Mouse (Mus musculus) cerebellum, adult (tissue): ENCODE measurements around the gene Echdc2.
"Not testable (repeated sequence)": the region's sequence is repeated elsewhere in the genome, so short reads cannot be mapped to it uniquely, and the experiment has no call there.

Source experiments
- ATAC-seq: cut with Nextera tagmentation; 2 replicates; pipeline ENCODE4 v1.9.2; 2017; ENCODE audit warnings: mild to moderate bottlenecking, moderate library complexity, mixed read lengths; ENCODE audit not compliant: insufficient number of reproducible peaks, low FRiP score, low TSS enrichment

Echdc2 gene

DNA sequence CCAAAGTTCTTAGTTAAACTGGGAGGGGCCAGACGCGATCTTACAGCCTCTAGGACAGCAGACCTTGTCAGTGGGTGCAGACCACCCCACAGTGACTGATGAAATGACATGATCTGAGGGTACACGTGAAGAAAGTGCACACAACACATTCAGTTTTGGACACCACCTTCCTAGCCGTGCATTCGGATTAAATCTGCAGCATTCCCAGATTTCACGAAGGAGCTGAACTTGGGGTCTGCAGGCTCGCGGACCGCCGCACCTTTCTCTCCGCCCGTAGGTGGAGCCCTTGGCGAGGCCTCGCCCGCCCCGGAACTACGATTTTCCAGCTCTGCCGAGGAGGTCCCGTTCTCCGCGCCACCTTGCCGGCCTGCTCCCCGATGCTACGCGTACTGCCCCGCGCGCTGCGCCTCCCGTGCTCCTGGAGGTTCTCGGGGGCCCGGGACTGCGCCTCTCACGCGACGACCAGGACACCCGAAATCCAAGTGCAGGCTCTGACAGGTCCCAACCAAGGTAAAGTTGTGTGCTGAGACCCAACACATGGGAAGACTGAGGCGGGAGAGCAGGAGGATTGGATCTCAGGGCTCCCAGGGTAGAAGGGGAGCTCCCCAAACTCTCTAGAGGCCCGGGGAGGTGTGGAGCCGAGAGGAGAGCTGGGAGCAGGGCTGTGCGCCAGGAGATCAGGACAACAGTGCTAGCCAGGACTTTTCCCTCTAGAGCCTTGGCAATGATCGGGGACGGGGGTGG, at the start of gene Echdc2:
Echdc2 (plus strand) TSS at position 286 of the 744 bp plus-strand sequence.
- peak; percentile 64; the same call in 1 of the 2 replicates for ATAC-seq

GRCm38 (mm10) chr4:108116466-108116865, 48.8 kb upstream of the Echdc2 start:
- ATAC-seq, result no peak

- no peak for ATAC-seq
Observed at GRCm38 (mm10) chr4:108117488-108117887, 47.7 kb upstream of the Echdc2 start.

DNA sequence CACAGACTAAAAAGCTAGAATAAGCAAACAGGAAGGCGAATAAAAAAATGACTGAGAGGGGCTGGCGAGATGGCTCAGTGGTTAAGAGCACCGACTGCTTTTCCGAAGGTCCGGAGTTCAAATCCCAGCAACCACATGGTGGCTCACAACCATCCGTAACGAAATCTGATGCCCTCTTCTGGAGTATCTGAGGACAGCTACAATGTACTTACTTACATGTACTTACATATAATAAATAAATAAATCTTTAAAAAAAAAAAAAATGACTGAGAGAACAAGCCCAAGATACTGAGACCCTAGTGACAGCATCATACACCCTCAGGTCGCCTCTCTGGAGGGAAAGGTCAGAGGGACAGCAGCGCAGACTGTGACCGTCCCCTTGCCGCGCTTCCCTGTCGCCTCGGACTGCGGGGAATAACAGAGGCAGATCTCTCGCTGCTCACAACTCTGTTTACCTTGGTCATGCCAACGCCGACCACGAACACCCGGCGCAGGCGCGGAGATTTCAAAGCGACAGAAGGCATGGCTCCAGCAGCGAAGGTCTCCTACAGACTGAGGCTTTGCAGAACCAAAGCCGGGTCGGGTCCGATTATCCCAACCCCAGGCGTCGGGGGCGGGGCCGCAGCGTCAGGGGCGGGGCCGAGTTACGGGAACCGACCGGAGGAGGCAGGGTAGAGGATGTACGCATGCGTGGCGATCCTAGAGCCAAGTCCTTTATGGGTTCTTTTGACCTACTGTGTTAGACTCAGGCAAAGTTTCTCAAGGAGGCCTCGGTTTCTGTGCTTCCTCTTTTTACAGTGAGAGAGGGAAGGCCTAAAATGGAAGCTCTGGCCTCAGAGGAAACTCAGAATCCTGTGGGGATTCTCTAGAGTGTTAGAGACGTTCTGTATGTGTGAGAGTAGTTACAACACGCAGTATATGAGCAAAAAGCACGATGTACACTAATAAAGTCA, 47.0 kb upstream of the Echdc2 start:
- peak; percentile 96 for ATAC-seq

GRCm38 (mm10) chr4:108124104-108124503, 41.1 kb upstream of the Echdc2 start:
- no peak for ATAC-seq

GRCm38 (mm10) chr4:108126260-108126659, 39.0 kb upstream of the Echdc2 start:
- ATAC-seq, result no peak

DNA sequence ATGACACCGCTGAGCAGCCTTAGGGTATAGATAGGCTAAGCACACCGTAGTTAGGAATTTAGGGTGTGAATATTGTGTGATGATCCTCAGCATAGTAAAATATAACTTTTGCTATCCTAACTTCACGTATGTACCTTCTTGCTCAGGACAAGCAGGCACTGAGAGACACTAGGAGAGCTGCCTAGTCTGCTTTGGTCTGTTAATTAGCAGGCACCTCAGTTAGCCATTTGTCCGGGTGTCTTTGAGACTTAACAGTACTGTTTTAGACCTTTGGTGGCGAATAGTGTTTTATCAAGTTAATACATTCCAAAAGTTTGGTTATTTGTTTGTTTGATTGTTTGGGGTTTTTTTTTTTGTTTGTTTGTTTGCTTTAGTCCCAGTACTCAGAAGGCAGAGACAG, 37.7 kb upstream of the Echdc2 start:
- ATAC-seq, result no peak

DNA sequence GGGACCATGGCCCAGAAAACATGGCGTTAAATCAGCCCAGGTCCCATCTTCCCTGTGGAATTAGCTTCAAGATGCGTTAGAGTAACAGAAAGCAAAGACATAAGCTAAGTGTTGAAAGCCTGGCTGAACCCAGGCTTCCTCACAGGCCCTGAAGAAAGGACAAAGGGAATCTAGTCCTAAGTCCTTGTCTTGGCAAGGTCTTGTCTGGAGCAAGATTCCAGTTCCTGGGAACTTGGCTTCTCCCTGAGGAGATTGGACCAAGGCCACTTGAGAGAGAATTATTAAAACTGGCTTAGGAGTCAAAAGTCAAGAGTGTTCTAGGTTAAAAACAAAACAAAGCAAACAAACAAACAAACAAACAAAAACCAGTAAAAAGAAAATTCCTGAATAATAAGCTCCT, 36.9 kb upstream of the Echdc2 start:
- ATAC-seq, result no peak

- no peak for ATAC-seq
Observed at GRCm38 (mm10) chr4:108130452-108130851, 34.8 kb upstream of the Echdc2 start.

- ATAC-seq, result no peak
Observed at GRCm38 (mm10) chr4:108136938-108137337, 28.3 kb upstream of the Echdc2 start.

GRCm38 (mm10) chr4:108143178-108143577, 22.1 kb upstream of the Echdc2 start:
- not testable (repeated sequence) for ATAC-seq

GRCm38 (mm10) chr4:108143778-108144177, 21.5 kb upstream of the Echdc2 start:
- no peak for ATAC-seq

- no peak for ATAC-seq
Observed at GRCm38 (mm10) chr4:108144880-108145279, 20.4 kb upstream of the Echdc2 start, which contains the start of gene Scp2. Gene Scp2 (minus strand): TSS chr4:108144998.

DNA sequence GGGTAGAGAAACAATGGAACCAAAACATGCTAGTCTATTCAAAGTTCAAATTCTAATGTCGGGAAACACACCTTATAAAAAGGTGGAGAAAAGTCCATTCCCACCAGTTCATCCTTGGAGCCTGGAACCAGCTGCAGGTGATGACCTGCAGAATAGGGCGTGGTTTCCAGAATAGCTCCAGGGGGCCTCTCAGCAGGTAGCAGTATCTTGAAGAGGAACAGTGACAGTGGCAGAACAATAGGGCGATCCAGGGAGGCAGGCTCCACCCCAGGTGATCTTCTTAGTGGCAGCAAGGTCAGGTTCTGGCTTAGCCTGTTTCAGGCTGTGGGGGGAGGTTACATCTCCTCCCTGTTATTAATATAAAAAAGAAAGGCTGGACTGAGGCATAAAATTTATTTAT, 19.7 kb upstream of the Echdc2 start:
- ATAC-seq, result not testable (repeated sequence)

DNA sequence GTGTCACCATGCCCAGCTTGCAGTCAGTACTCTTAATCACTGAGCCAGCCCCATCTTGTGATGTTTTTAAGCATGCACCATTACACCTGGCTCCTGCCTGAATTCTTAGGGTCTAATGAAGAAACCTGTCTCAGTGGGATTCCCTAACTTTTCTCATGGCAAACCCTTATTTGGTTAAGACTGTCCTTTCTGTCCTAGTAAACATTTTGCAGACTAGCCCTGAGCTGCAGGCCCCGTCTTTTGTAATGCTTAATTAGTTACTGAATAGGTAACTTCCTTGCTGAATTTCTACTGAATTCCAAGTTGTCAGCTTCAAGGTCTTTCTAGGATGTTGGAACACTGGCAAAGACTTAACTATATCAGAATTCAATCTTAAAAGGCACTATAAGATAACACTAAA, 10.1 kb upstream of the Echdc2 start:
- not testable (repeated sequence) for ATAC-seq

DNA sequence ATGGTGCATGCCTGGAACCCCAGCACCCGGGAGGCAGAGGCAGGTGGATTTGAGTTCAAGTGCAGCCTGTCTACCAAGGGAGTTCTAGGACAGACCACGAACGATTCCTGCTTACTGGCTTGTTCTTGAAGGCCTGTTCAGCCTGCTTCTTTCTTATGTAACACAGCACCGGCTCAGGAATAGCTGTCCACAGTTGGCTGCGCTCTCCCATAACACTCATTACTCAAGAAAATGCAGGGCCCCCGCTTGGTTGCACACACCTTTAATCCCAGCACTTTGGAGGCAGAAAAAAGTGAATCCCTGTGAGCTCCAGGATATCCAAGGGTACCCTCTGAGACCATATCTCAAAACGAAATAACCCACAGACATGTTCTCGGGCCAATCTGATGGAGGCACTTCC, 3.3 kb upstream of the Echdc2 start:
- no peak for ATAC-seq

- ATAC-seq, result no peak
Observed at GRCm38 (mm10) chr4:108163291-108163690, 1.9 kb upstream of the Echdc2 start.

DNA sequence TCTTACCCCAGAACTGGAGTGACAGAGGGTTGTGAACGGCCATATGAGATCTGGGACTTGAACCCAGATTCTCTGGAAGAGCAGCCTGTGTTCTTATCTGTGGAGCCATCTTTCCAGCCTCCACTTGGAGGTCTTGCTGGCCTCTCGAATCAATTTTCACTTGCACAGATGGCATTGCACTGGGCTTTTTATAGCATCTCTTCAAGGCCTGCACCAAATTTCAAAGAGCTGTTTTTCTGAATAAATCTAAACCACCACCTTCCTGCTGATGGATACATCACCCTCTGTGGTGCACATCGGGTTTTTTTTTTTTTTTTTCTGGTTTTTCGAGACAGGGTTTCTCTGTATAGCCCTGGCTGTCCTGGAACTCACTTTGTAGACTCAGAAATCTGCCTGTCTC, 1.6 kb downstream of the Echdc2 start:
- ATAC-seq, result no peak

GRCm38 (mm10) chr4:108168056-108168455, 2.8 kb downstream of the Echdc2 start:
- no peak for ATAC-seq

DNA sequence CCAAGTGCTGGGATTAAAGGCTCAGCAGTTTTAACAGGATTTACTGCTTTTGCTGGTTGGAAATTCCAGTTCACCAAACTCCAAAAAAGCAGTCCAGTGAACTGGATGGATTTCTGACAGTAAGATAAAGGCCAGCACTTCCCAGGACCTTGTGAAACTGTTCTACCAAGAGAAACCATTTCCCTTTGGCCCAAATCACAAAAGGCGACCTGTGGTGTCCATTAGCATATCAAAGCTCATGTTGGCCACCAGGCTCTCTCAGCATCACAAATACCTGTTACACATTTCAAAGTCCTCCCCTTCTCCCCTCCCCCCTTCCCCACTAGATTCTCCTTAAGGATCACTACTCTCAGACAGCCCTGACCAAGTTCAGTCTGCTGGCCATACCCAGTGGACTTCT, 17.0 kb downstream of the Echdc2 start:
- no peak for ATAC-seq

- ATAC-seq, result no peak
Observed at GRCm38 (mm10) chr4:108192821-108193323, 27.6 kb downstream of the Echdc2 start.
